Mouse (Mus musculus) heart, embryonic 16.5 days (tissue): ENCODE results near the gene Nfkbie. TPM values are rescaled to one million over a fixed set of nuclear protein-coding genes. Genes with fewer than 3 reads are reported as not detected.

ENCODE experiments used
- ATAC-seq: fragments of 200-750 bp; cut with Nextera tagmentation; replicated peaks from 2 replicates; pipeline ENCODE4 v1.8.0; 2017; ENCODE audit warnings: moderate number of reproducible peaks; ENCODE audit not compliant: insufficient read depth, low FRiP score; ENCODE audit errors: extremely low read depth
- H3K27ac ChIP-seq: fragments of 300-500 bp; sonication (generic); 2 replicates; pipeline ENCODE4 v1.5.1; 2014; ENCODE audit warnings: mild to moderate bottlenecking, low read length, control low read depth, moderate library complexity
- H3K27me3 ChIP-seq: fragments of 300-500 bp; sonication (generic); 2 replicates; pipeline ENCODE4 v1.6.1; 2014; ENCODE audit warnings: low read length, mixed read lengths; ENCODE audit not compliant: control insufficient read depth, insufficient read depth
- H3K36me3 ChIP-seq: fragments of 300-500 bp; sonication (generic); 2 replicates; pipeline ENCODE4 v1.6.1; 2014; ENCODE audit not compliant: control insufficient read depth, insufficient read depth
- H3K4me1 ChIP-seq: fragments of 300-500 bp; sonication (generic); 2 replicates; pipeline ENCODE4 v1.6.1; 2014; ENCODE audit warnings: low read length, mixed read lengths; ENCODE audit not compliant: control insufficient read depth, insufficient read depth
- H3K4me2 ChIP-seq: fragments of 300-500 bp; sonication (generic); 2 replicates; pipeline ENCODE4 v1.6.1; 2014; ENCODE audit warnings: low read depth, mild to moderate bottlenecking, control low read depth, low read length
- H3K4me3 ChIP-seq: fragments of 300-500 bp; sonication (generic); 2 replicates; pipeline ENCODE4 v1.5.1; 2014; ENCODE audit warnings: mild to moderate bottlenecking, control low read depth, low read length
- H3K9ac ChIP-seq: fragments of 300-500 bp; sonication (generic); 2 replicates; pipeline ENCODE4 v1.6.1; 2014; ENCODE audit warnings: low read length, control low read depth
- H3K9me3 ChIP-seq: fragments of 300-500 bp; sonication (generic); replicated peaks from 2 replicates; pipeline ENCODE4 v1.6.1; 2016; ENCODE audit warnings: low read length; ENCODE audit not compliant: control insufficient read depth
- WGBS: fragments of 180-500 bp; shearing (Covaris S2); extraction: QIAGEN DNeasy Blood & Tissue Kit; methylation state at CpG from one replicate; pipeline ENCODE4 v1.1.7; 2014; 5-methylcytosine and 5-hydroxymethylcytosine counted together
- polyA plus RNA-seq: library from polyadenylated mRNA; unstranded; fragments of >200 nt; fragmentation: Nextera tagmentation; extraction: Ambion mirVana; gene quantifications from 2 replicates; pipeline ENCODE4 v1.2.1, GENCODE M21; 2015

The Nfkbie gene
- 5.3 and 10.9 TPM in 2 replicates for polyA plus RNA-seq

DNA sequence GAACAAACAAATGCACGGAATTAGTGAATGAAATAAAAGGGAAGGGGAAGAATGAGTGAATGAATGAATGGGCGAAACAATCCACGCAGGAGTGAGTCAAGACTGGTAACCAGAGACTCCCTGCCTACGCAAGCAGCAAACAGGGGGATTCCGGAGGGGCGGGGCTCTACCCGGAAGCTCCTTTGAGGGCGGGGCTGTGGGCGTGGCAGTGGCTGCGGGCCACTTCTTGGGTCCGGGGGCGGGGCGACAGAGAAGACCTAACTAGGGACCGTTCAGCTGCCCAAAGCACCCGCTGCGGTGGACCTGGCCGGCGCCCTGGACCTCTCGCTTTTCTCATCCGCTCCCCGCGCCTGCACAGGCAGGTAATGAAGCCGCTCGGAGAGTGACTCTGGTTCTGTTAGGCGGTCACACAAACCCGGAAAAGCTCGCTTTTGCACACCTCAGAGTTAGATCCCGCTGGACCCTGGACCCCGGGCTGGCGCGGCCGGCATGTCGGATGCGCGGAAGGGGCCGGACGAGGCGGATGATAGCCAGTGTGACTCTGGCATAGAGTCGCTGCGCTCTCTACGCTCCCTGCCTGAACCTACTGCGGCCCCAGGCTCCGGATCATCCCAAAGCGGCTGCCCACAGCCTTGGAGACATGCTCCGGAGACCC, at the start of gene Nfkbie:
Gene Nfkbie, plus strand, starts transcription at position 252 of the 655 bp plus-strand sequence.
- Histone ChIP-seq H3K9ac (peak within 1 kb of the TSS; percentile 59), H3K4me2 (peak within 1 kb of the TSS; percentile 69), H3K9me3 (no peaks in the 10 kb centered on the region), H3K27me3 (peaks cover 10% of the 10 kb centered on the region), H3K27ac (no peak within 1 kb of the TSS), H3K4me1 (peaks cover 9% of the 10 kb centered on the region), H3K36me3 (no peaks in the 10 kb centered on the region), H3K4me3 (peak within 1 kb of the TSS; percentile 58)
- peak; percentile 74 for ATAC-seq
- under 1% methylated on average over 45 of the region's 45 CpGs for WGBS

GRCm38 (mm10) chr17:45505941-45506465, 49.5 kb upstream of the Nfkbie start:
- no peak overlapping the region; the same call in 1 of the 2 replicates for H3K27ac ChIP-seq
- no peak overlapping the region for H3K4me3 ChIP-seq
- H3K9me3 ChIP-seq: no peaks in the 10 kb centered on the region
- peak overlapping the region; percentile 44; the same call in 1 of the 2 replicates for H3K4me2 ChIP-seq
- WGBS: 57% methylated on average over 6 of the region's 6 CpGs
- no peak overlapping the region for H3K9ac ChIP-seq
- H3K36me3 ChIP-seq: peaks cover 12% of the 10 kb centered on the region
- ATAC-seq: no peak
- peaks cover 14% of the 10 kb centered on the region for H3K4me1 ChIP-seq
- no peaks in the 10 kb centered on the region for H3K27me3 ChIP-seq

DNA sequence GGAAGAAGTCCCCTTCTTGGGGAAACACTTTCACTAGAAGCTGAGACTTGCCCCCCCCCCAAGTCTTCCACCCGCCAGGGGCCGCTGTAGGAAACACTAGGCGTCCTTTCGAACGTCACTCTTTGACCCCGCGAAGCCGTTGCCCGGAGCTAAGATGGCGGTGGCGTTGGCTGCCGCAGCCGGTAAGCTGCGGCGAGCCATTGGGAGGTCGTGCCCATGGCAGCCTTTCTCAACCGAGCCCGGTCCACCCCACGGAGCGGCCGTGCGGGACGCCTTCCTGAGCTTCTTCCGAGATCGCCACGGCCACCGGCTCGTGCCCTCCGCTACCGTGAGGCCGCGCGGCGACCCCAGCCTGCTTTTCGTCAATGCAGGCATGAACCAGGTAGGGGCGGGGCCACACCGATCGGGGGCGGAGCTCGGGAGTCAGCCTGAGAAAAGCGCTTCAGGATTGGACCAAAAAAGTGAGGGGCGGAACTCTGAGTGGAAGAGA, 48.8 kb upstream of the Nfkbie start, which contains the start of gene Aars2:
Gene Aars2, plus strand, starts transcription at position 142 of the 490 bp plus-strand sequence.
- ATAC-seq: peak; percentile 88
- H3K27ac ChIP-seq: peak within 1 kb of the TSS; percentile 88
- no peaks in the 10 kb centered on the region for H3K27me3 ChIP-seq
- under 1% methylated on average over 42 of the region's 42 CpGs for WGBS
- H3K4me3 ChIP-seq: peak within 1 kb of the TSS; percentile 74
- peaks cover 14% of the 10 kb centered on the region for H3K4me1 ChIP-seq
- peak within 1 kb of the TSS; percentile 71 for H3K4me2 ChIP-seq
- H3K36me3 ChIP-seq: peaks cover 12% of the 10 kb centered on the region
- no peaks in the 10 kb centered on the region for H3K9me3 ChIP-seq
- H3K9ac ChIP-seq: peak within 1 kb of the TSS; percentile 82

DNA sequence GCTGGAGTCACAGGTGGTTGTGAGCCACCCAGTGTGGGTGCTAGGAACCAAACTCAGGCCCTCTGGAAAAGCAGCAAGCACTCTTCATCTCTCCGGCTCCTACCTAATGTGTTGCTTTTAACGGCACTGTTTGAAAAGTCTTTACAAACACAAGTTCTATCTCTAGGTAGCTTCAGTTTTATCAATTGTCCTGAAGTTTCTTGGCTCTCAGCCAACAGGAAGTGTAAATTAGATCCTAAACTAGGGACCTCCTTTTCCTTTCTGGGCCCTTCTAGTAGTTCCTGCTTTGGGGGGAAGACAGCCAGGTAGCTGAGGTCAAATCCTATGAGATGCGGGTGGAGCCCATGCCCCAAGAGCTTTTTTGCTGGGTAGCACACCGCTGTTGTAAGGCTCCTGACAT, 44.6 kb upstream of the Nfkbie start:
- no peak overlapping the region for H3K27ac ChIP-seq
- H3K9ac ChIP-seq: no peak overlapping the region
- WGBS: 85% methylated on average over 4 of the region's 4 CpGs
- ATAC-seq: no peak
- no peaks in the 10 kb centered on the region for H3K9me3 ChIP-seq
- H3K36me3 ChIP-seq: peaks cover 12% of the 10 kb centered on the region
- H3K4me1 ChIP-seq: peaks cover 12% of the 10 kb centered on the region
- H3K4me2 ChIP-seq: no peak overlapping the region
- no peaks in the 10 kb centered on the region for H3K27me3 ChIP-seq
- no peak overlapping the region for H3K4me3 ChIP-seq

DNA sequence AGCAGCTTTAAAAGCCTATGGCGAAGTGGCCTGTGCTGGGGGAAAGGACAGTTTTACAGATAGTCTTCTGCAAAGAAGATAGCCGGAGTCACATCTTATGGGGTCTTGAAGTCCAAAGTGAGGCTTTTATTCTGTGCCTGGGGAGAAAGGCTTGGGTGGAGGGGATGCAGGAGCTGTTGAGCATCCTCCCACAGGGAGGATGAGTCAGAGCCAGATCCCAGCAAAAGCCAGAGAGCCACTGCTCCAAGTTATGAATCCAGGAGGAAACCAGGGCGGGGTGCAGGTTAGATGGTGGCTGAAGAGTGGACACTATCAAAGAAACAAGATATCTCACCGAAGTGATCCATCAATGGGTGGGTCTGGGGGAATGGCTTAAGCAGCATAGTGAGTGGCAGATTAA, 43.7 kb upstream of the Nfkbie start:
- no peak for ATAC-seq
- no peaks in the 10 kb centered on the region for H3K9me3 ChIP-seq
- no peak overlapping the region for H3K9ac ChIP-seq
- H3K36me3 ChIP-seq: peaks cover 12% of the 10 kb centered on the region
- no peak overlapping the region for H3K4me3 ChIP-seq
- H3K4me2 ChIP-seq: no peak overlapping the region
- H3K4me1 ChIP-seq: peaks cover 10% of the 10 kb centered on the region
- no peaks in the 10 kb centered on the region for H3K27me3 ChIP-seq
- 88% methylated on average over 4 of the region's 4 CpGs for WGBS
- H3K27ac ChIP-seq: no peak overlapping the region

DNA sequence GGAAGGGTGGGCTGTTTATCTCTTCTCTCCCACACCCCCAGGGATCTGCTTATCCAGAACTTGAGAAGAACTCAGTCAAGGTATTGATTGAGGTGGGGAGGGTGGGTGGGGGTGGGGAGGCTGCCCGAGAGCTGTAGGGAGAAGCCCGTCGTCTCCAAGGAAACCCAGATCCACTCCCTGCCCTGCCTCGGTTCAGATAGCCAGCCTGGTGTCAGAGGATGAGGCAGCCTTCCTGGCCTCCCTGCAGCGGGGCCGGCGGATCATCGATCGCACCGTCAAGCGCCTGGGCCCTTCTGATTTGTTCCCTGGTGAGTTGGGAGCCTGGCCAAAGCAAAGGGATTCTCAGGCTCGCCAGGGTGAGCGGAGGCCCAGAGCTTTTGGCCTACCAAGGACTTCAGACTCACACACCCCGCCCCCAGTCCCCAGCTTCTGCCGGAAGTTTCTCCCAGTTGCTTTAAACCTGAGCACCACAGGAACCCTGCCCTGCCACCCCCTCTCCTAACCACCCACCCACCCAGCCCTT, 40.2 kb upstream of the Nfkbie start:
- Histone ChIP-seq H3K9ac (no peak overlapping the region), H3K4me2 (no peak overlapping the region), H3K9me3 (no peaks in the 10 kb centered on the region), H3K4me3 (no peak overlapping the region), H3K27ac (no peak overlapping the region), H3K27me3 (no peaks in the 10 kb centered on the region), H3K4me1 (0 out of 2 replicates have a peak, but pooled peaks cover 2% of the 10 kb centered on the region), H3K36me3 (no peaks in the 10 kb centered on the region)
- ATAC-seq: no peak
- WGBS: 44% methylated on average over 15 of the region's 15 CpGs

GRCm38 (mm10) chr17:45515806-45516205, 39.7 kb upstream of the Nfkbie start:
- WGBS: 76% methylated on average over 10 of the region's 10 CpGs
- H3K36me3 ChIP-seq: peaks cover 4% of the 10 kb centered on the region; the same call in 1 of the 2 replicates
- ATAC-seq: no peak
- H3K4me3 ChIP-seq: no peak overlapping the region
- no peak overlapping the region for H3K9ac ChIP-seq
- H3K27me3 ChIP-seq: no peaks in the 10 kb centered on the region
- 0 out of 2 replicates have a peak, but pooled peaks cover 2% of the 10 kb centered on the region for H3K4me1 ChIP-seq
- H3K27ac ChIP-seq: no peak overlapping the region
- no peak overlapping the region for H3K4me2 ChIP-seq
- no peaks in the 10 kb centered on the region for H3K9me3 ChIP-seq

GRCm38 (mm10) chr17:45516488-45516887, 39.0 kb upstream of the Nfkbie start:
- no peak overlapping the region for H3K4me3 ChIP-seq
- H3K4me2 ChIP-seq: no peak overlapping the region
- no peak overlapping the region for H3K9ac ChIP-seq
- no peak overlapping the region for H3K27ac ChIP-seq
- no peaks in the 10 kb centered on the region for H3K27me3 ChIP-seq
- H3K4me1 ChIP-seq: peaks cover 6% of the 10 kb centered on the region; the same call in 1 of the 2 replicates
- no peaks in the 10 kb centered on the region for H3K9me3 ChIP-seq
- peaks cover 4% of the 10 kb centered on the region; the same call in 1 of the 2 replicates for H3K36me3 ChIP-seq
- 30% methylated on average over 8 of the region's 8 CpGs for WGBS
- ATAC-seq: 0 out of 2 replicates have a peak, but pooled peaks have one; percentile 8

DNA sequence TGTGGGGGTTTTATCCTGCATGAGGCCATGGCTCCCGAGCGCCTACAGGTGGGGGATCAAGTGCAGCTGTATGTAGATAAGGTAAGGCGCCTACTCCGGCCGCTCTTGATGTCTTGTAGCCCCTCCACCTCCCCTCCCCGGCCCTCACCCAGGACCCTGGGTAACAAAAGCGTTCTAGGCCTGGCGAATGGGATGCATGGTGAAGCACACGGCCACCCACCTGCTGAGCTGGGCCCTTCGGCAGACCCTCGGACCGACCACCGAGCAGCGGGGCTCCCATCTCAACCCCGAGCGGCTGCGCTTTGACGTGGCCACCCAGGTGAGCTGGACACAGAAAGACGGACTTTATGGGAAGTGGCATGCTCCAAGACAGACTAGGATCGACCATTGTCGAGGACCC, 38.4 kb upstream of the Nfkbie start:
- 90% methylated on average over 21 of the region's 21 CpGs for WGBS
- Histone ChIP-seq H3K9ac (no peak overlapping the region), H3K27me3 (no peaks in the 10 kb centered on the region), H3K36me3 (peaks cover 4% of the 10 kb centered on the region; the same call in 1 of the 2 replicates), H3K4me3 (no peak overlapping the region), H3K27ac (no peak overlapping the region), H3K4me1 (peaks cover 7% of the 10 kb centered on the region; the same call in 1 of the 2 replicates), H3K9me3 (no peaks in the 10 kb centered on the region), H3K4me2 (no peak overlapping the region)
- no peak for ATAC-seq
